Comparison of ENCODE assay signal across 19 mouse cellular contexts in the genomic region with DNA sequence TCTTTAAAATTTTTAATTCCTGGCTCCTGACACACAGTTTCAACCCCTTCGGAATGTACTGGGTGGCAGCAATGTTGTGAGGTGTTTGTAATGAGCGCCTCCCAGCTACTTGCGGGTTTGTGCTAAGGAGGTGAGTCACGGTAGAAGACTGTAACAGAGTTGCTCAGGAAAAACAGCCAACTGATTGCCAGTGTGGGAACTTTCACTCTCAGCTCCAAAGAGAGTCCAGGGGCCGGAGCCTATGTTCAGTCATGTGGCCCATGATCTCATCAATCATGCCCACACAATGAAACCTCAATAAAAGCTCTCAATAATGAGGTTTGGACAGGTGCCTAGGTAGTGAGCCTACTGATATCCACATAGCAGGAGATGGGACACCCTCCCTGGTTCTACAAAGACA.
DNase-seq lines count a peak whose midpoint lies in the region; TF ChIP-seq lines count a peak whose summit lies in the region.
"Had no signal": no experiment of that assay in that cellular context is flagged by ENCODE, and none has a peak within 500 bp of the region (broad histone marks: within the 10 kb centered on the region; RNA-seq: fewer than 3 reads in every experiment).

No protein-coding gene starts in this region.

- TF ChIP-seq CTCF in embryonic fibroblast, embryonic 13.5 days (IDR thresholded peaks at IDR 0.05; ENCODE audit: borderline replicate concordance, insufficient read depth, low read length): no peak

- H3K4me3 ChIP-seq in embryonic fibroblast, embryonic 13.5 days (ENCODE audit: insufficient read depth, low read length): no peak overlapping the region
- H3K4me3 ChIP-seq: embryonic facial prominence, embryonic 13.5 days; forebrain, embryonic 10.5 days; heart, embryonic 10.5 days; hindbrain, embryonic 12.5 days had no signal

- H3K4me1 ChIP-seq in embryonic fibroblast, embryonic 13.5 days (ENCODE audit: control insufficient read depth, insufficient read depth, low read length): peaks cover 4% of the 10 kb centered on the region

- TF ChIP-seq POLR2A in embryonic fibroblast, embryonic 13.5 days (IDR thresholded peaks at IDR 0.05; ENCODE audit: low read depth, low read length): no peak

- H3K27ac ChIP-seq in embryonic fibroblast, embryonic 13.5 days (ENCODE audit: insufficient read depth, low read length): peak overlapping the region; percentile 85
- H3K27ac ChIP-seq: embryonic facial prominence, embryonic 13.5 days; forebrain, embryonic 10.5 days; heart, embryonic 10.5 days; hindbrain, embryonic 12.5 days had no signal

- DNase-seq in lung, adult 18-20 months: peak; percentile 9 to 15
- no peak for DNase-seq in lung, postnatal 10 days
- DNase-seq in NIH3T3 (ENCODE audit: low read depth): peak; percentile 83
- no peak for DNase-seq in frontal cortex, postnatal 14 days (ENCODE audit: low spot score in 2 of 2)
- no peak for DNase-seq in urinary bladder, postnatal 14 days (ENCODE audit: low spot score)
- DNase-seq in kidney, adult 9 months: no peak
- DNase-seq: adrenal gland, adult 2 months; adrenal gland, postnatal 25 days; cerebellum, adult 8-10 months; cerebellum, postnatal 25 days; gastrocnemius, postnatal 10 days; heart, adult 18-20 months; heart, postnatal 10 days; heart, postnatal 4 days had no signal

Comparison
In these comparisons a context has a peak if more than half of its experiments do, and no peak if none do; other contexts are left out.
1. DNase-seq: peak in lung, adult 18-20 months (2 of 2) and NIH3T3 (single experiment); none in lung, postnatal 10 days (single experiment), frontal cortex, postnatal 14 days (0 of 2), urinary bladder, postnatal 14 days (single experiment) and kidney, adult 9 months (single experiment).